Mouse (Mus musculus) left cerebral cortex, adult 2 months (tissue): Measurements from ENCODE around the gene Eif5a. TPM values are rescaled to one million over a fixed set of nuclear protein-coding genes. Genes with fewer than 3 reads are reported as not detected.
"Not testable (repeated sequence)": the region's sequence is repeated elsewhere in the genome, so short reads cannot be mapped to it uniquely, and the experiment has no call there.

Source experiments
- DNase-seq, 2 experiments: peaks; one replicate each; pipeline ENCODE4 v3.0.0; 2021 to 2022; ENCODE audit warnings: low spot score in 2 of 2, mixed read lengths in 1 of 2; ENCODE audit errors: extremely low spot score in 1 of 2
- H3K27ac ChIP-seq: fragments of 200-600 bp; 2 replicates; pipeline ENCODE4 v1.8.1; 2022
- H3K4me3 ChIP-seq: fragments of 200-600 bp; 2 replicates; pipeline ENCODE4 v1.8.1; 2022
- CTCF ChIP-seq: fragments of 200-600 bp; IDR thresholded peaks from 2 replicates; pipeline ENCODE4 v1.8.1; 2022; ENCODE audit warnings: antibody characterized with exemption, mild to moderate bottlenecking, moderate library complexity
- intact Hi-C: fragments of 180-260 bp; cut with DNase I; formaldehyde crosslinking; loops from one replicate; pipeline ENCODE4 v1.15.1; 2025
- total RNA-seq, 2 experiments: library from RNA; stranded (reverse); gene quantifications; 2 replicates each; pipeline ENCODE4 v1.2.3; 2021

Eif5a gene
- total RNA-seq, 2 experiments from 2014 or later = 408 to 429 TPM

DNA sequence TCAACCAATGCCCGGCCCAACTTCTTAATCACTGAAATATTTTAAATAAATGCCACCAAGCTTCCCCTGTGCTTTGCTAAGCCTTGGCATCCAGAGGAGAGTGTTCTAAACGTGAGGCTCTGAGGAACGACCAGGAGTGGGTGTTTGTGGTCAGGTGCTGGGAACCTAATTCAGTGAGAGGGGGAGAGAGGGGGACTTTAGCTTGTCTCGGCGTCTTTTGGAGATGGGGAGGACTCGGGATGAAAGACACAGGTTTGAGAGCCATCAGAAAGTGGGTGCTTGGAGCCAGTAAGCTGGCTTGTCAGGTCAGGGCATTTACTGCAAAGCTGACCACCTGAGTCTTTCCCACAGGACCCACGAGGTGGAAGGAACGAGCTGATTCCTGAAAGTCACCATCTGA, 10.0 kb upstream of the Eif5a start:
- intact Hi-C loops = loop anchor here (5.0 kb wide), 1 partner anchor 126 kb away; no protein-coding TSS in a partner anchor
- DNase-seq = no peak
- H3K27ac ChIP-seq = no peak overlapping the region
- TF ChIP-seq CTCF = no peak
- no peak overlapping the region for H3K4me3 ChIP-seq

GRCm38 (mm10) chr11:69930967-69931537, 9.3 kb upstream of the Eif5a start:
- no peak for TF ChIP-seq CTCF
- intact Hi-C loops = loop anchor here (5.0 kb wide), 1 partner anchor 126 kb away; no protein-coding TSS in a partner anchor
- H3K4me3 ChIP-seq = no peak overlapping the region
- no peak overlapping the region for H3K27ac ChIP-seq
- no peak for DNase-seq

GRCm38 (mm10) chr11:69930176-69930575, 8.4 kb upstream of the Eif5a start:
- not testable (repeated sequence) for H3K4me3 ChIP-seq, H3K27ac ChIP-seq, DNase-seq
- intact Hi-C loops = loop anchor here (5.0 kb wide), 1 partner anchor 127 kb away; no protein-coding TSS in a partner anchor

GRCm38 (mm10) chr11:69929712-69930111, 8.0 kb upstream of the Eif5a start:
- TF ChIP-seq CTCF = no peak

DNA sequence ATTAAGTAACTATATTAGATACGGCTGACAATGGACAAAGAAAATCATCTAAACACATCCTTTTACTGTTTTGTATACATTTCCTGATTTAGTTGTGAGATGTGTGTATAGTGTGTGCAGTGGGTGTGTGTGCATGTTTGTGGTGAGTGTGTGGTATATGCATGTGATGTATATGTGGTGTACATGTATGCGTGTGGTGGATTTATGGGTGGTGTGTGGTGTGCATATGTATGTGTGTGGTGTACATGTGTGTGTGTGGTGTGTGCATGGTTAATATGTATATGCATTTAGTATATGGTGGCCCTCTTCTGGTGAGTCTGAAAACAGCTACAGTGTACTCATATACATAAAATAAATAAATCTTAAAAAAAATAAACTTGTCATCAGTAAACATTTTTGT, 5.7 kb upstream of the Eif5a start:
- no peak; the same call in 1 of the 2 replicates for TF ChIP-seq CTCF
- no peak for DNase-seq
- no peak overlapping the region for H3K27ac ChIP-seq
- intact Hi-C loops = no loop called here
- H3K4me3 ChIP-seq = no peak overlapping the region

More at GRCm38 (mm10) chr11:69929712-69930111, 8.0 kb upstream of the Eif5a start:
- intact Hi-C loops = loop anchor here (5.0 kb wide), 1 partner anchor 128 kb away; no protein-coding TSS in a partner anchor
- H3K4me3 ChIP-seq = no peak overlapping the region
- DNase-seq = no peak
- H3K27ac ChIP-seq = no peak overlapping the region

- no peak for DNase-seq
- Histone ChIP-seq H3K4me3 (no peak overlapping the region), H3K27ac (peak overlapping the region; percentile 77)
- intact Hi-C loops = no loop called here
- no peak for TF ChIP-seq CTCF
Measured at GRCm38 (mm10) chr11:69922796-69923195, 1.0 kb upstream of the Eif5a start.

DNA sequence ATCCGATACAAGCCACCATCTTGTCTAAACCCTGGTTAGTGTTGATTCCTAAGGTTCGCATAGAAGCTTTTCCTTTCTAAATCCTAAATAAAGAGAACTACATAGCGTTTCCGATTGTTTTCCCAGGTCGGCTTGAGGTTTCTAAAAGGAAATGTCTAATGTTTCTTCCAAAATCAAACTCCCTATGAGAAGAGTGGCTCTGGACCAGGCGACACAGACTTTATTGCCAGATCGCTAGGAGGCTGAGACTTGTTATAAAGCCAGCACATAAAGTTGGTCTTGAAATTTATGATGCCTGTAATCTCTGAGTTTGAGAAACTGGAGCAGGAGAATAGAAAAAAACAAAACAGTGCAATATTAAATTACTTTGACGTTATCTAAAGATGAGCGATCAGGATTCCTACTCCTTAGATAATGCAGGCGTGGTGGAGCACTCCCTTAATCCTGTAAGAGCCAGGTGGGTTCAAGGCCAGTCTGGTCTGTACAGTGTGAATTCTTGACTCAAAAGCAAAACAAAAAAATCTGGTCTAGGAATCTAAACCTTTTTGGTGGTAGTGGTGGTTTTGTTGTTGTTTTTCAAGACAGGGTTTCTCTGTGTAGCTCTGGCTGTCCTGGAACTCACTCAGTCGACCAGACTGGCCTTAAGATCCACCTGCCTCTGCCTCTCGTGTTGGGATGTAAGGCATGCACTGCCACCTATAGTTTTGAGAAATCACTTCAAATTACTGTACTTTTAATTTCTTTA, 426 bp upstream of the Eif5a start:
- intact Hi-C loops = no loop called here
- no peak for DNase-seq
- peak overlapping the region; percentile 65 for H3K4me3 ChIP-seq
- TF ChIP-seq CTCF = peak; percentile 2; the same call in 1 of the 2 replicates
- peak overlapping the region; percentile 77 for H3K27ac ChIP-seq

- intact Hi-C loops = loop anchor here (2.0 kb wide), 1 partner anchor 60 kb away; the partner anchor contains the start of gene Ctdnep1
- TF ChIP-seq CTCF = no peak; the same call in 1 of the 2 replicates
- Histone ChIP-seq H3K4me3 (peak overlapping the region; percentile 88), H3K27ac (peak overlapping the region; percentile 95)
- DNase-seq = peak in 1 of 2 experiments; percentile 38
Measured at GRCm38 (mm10) chr11:69920266-69921031, 1.3 kb downstream of the Eif5a start.

DNA sequence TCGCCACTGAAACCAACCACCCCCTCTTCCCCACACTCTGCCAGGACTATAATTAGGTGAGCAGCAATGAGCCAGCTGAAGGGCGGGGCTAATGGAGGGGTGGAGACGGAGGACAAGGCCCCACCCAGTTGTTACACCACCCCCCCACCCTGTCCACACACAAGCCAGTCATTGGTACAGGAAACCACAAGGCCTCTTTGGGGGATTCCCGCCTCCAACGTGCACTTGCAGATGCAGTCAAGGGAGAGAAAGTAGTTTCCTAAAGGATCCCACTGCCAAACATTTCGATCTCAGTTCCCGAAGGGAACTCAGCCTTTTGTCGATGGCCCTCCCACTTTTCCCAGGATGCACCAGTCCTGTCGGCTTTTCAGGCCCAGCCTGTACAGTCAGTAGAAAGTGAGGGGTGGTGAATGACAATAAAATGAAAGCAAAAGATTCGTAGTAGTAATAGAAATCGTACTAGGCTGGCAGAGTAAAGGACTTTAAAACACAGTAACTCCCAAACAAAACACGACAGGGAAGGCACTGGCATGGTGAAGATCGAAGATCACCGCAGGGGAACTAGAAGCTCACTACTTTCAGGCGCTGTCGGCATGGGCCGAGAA, 2.0 kb downstream of the Eif5a start:
- intact Hi-C loops = loop anchor here (2.0 kb wide), 1 partner anchor 61 kb away; the partner anchor contains the start of gene Ctdnep1
- Histone ChIP-seq H3K4me3 (peak overlapping the region; percentile 88), H3K27ac (peak overlapping the region; percentile 95)
- no peak for TF ChIP-seq CTCF
- peak in 1 of 2 experiments; percentile 40 for DNase-seq

GRCm38 (mm10) chr11:69919053-69919452, 2.7 kb downstream of the Eif5a start:
- Histone ChIP-seq H3K4me3 (peak overlapping the region; percentile 88), H3K27ac (peak overlapping the region; percentile 24; the same call in 1 of the 2 replicates)
- intact Hi-C loops = no loop called here

GRCm38 (mm10) chr11:69918118-69918517, 3.6 kb downstream of the Eif5a start:
- no peak for TF ChIP-seq CTCF
- no peak overlapping the region for H3K4me3 ChIP-seq
- no peak overlapping the region for H3K27ac ChIP-seq
- intact Hi-C loops = no loop called here
- DNase-seq = no peak

More at GRCm38 (mm10) chr11:69919053-69919452, 2.7 kb downstream of the Eif5a start:
- no peak for DNase-seq
- no peak for TF ChIP-seq CTCF
